Mouse (Mus musculus): ENCODE measurements around the gene Cyp2c70.

DNA sequence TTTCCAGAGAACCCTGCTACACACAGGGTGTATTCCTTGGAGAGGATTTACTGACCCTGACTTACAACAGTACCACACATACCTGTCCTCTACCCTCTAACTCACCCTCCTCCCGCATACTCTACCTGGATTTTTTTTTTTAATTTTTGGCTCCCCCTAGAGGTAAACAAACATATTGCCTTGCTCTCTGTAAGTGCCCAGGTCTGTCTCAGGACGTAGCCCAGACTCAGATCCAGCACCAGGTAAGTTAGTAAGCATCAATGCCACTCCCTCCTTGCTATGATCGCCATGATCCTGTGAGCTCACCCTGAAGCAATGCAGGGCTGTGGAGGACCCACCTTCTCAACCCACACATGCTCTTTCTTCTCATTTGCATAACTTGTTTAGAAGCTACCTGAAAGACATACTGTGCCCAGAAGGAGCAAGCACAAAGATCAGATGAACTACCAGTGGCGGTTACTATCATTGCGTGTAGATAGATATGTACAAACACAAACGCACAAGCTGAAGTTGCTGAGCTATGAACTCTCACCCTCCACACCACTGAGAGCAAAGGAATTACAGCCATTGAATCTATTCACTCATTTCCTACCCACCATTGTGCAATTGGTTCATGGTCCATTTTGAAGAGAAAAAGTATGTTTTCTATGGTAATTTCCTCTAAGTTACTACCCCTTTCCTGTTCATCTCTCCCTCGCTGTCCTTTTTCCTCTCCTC, 44.9 kb upstream of the Cyp2c70 start:
- TF ChIP-seq CHD2 (IDR thresholded peaks at IDR 0.05; ENCODE audit: low read depth, low read length) (no peak), HCFC1 (IDR thresholded peaks at IDR 0.05; ENCODE audit: borderline replicate concordance, insufficient read depth, low read length) (no peak), ZNF384 (IDR thresholded peaks at IDR 0.05; ENCODE audit: low read depth, low read length) (peak; percentile 86), ZC3H11A (IDR thresholded peaks at IDR 0.05; ENCODE audit: borderline replicate concordance, low read depth, low read length) (no peak)

All from ES-E14 (cell line).